Mouse (Mus musculus): ENCODE results near the gene Gm20708.
"Not testable (repeated sequence)": the region's sequence is repeated elsewhere in the genome, so short reads cannot be mapped to it uniquely, and the experiment has no call there.

The Gm20708 gene

GRCm38 (mm10) chr11:117781199-117781821 is 28.2 kb upstream of the Gm20708 start:
- DNase-seq: no peak

- no peak for DNase-seq
Observed at GRCm38 (mm10) chr11:117781993-117782704, 27.3 kb upstream of the Gm20708 start, which contains the start of the genes Tmc8 and Tmc6. TSS of gene Tmc8 (plus strand) at chr11:117782076. TSS of gene Tmc6 (minus strand) at chr11:117782198.

- DNase-seq: no peak
Observed at GRCm38 (mm10) chr11:117782705-117783034, 26.8 kb upstream of the Gm20708 start.

GRCm38 (mm10) chr11:117783089-117783488 is 26.4 kb upstream of the Gm20708 start:
- no peak for DNase-seq

- DNase-seq: no peak
Observed at GRCm38 (mm10) chr11:117783683-117784309, 25.7 kb upstream of the Gm20708 start.

GRCm38 (mm10) chr11:117786294-117786693 is 23.2 kb upstream of the Gm20708 start:
- DNase-seq: peak; percentile 65

- DNase-seq: not testable (repeated sequence)
Observed at GRCm38 (mm10) chr11:117788481-117788880, 21.0 kb upstream of the Gm20708 start.

GRCm38 (mm10) chr11:117790286-117790685 is 19.2 kb upstream of the Gm20708 start:
- no peak for DNase-seq

GRCm38 (mm10) chr11:117790703-117791440 is 18.6 kb upstream of the Gm20708 start:
- DNase-seq: no peak

GRCm38 (mm10) chr11:117791441-117791761 is 18.1 kb upstream of the Gm20708 start:
- DNase-seq: no peak

- no peak for DNase-seq
Observed at GRCm38 (mm10) chr11:117792281-117792888, 17.1 kb upstream of the Gm20708 start.

GRCm38 (mm10) chr11:117794035-117794551 is 15.4 kb upstream of the Gm20708 start:
- no peak for DNase-seq

- DNase-seq: no peak
Observed at GRCm38 (mm10) chr11:117796954-117797353, 12.5 kb upstream of the Gm20708 start.

GRCm38 (mm10) chr11:117797511-117798159 is 11.8 kb upstream of the Gm20708 start, which contains the start of gene 6030468B19Rik:
TSS of gene 6030468B19Rik (plus strand) at chr11:117797660.
- DNase-seq: no peak

- no peak for DNase-seq
Observed at GRCm38 (mm10) chr11:117798160-117798541, 11.3 kb upstream of the Gm20708 start.

GRCm38 (mm10) chr11:117799174-117799573 is 10.3 kb upstream of the Gm20708 start:
- no peak for DNase-seq

GRCm38 (mm10) chr11:117800038-117800437 is 9.4 kb upstream of the Gm20708 start:
- no peak for DNase-seq

- no peak for DNase-seq
Observed at GRCm38 (mm10) chr11:117801650-117802049, 7.8 kb upstream of the Gm20708 start.

GRCm38 (mm10) chr11:117803166-117803688 is 6.2 kb upstream of the Gm20708 start:
- no peak for DNase-seq

GRCm38 (mm10) chr11:117806781-117807180 is 2.7 kb upstream of the Gm20708 start:
- DNase-seq: no peak

GRCm38 (mm10) chr11:117810401-117811046 is 1.1 kb downstream of the Gm20708 start:
- peak; percentile 31 for DNase-seq

All from cerebellum, adult 9-11 months (tissue).